Mouse (Mus musculus) splenic B cell, adult 2 months (primary cell): ENCODE measurements around the gene Actc1.

Experiments
- DNase-seq: peaks from one replicate; pipeline ENCODE4 v3.0.0-alpha.2; 2011; ENCODE audit warnings: low read depth, low spot score
- H3K27me3 ChIP-seq: 2 replicates; pipeline ENCODE4 v1.6.1; 2012; ENCODE audit warnings: mild to moderate bottlenecking, low read length, moderate library complexity, mixed read lengths; ENCODE audit not compliant: control insufficient read depth, poor library complexity, insufficient read depth, severe bottlenecking
- H3K36me3 ChIP-seq: 2 replicates; pipeline ENCODE4 v1.6.1; 2012; ENCODE audit warnings: mild to moderate bottlenecking, low read length, moderate library complexity, mixed read lengths; ENCODE audit not compliant: control insufficient read depth, poor library complexity, insufficient read depth, severe bottlenecking

Gene Actc1

GRCm38 (mm10) chr2:114060071-114060591 lies 6.8 kb upstream of the Actc1 start:
- Histone ChIP-seq H3K36me3 (no peaks in the 10 kb centered on the region), H3K27me3 (no peaks in the 10 kb centered on the region)
- no peak for DNase-seq

GRCm38 (mm10) chr2:114059608-114060007 lies 6.3 kb upstream of the Actc1 start:
- no peaks in the 10 kb centered on the region for H3K27me3 ChIP-seq
- no peaks in the 10 kb centered on the region for H3K36me3 ChIP-seq
- no peak for DNase-seq

DNA sequence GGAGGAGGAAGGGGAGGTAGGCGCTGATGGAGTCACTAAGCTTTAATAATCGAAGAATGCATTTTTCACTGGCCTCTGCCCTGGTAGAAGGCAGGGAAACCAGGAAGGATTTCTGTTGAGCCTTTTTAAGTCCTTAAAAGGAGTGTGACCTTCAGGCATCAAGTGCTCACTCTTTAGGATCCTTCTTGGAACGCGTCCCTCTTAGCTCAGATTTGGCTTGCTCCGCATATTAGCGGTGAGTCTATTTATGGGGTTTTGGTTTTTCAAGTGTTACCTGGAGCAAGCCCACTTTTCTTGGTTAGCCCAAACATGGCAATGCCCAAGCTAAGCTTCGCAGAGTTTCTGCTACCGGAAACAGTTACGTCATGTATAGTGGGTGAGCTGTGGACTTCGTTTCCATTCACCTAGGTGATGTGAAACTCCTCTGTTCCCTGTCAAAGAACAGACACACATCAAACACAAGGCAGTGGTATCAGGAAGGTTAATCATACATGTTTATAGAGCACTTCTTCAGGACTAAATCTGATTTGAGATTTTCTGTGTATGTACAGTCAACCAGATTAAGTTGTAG lies 5.0 kb upstream of the Actc1 start:
- H3K36me3 ChIP-seq: no peaks in the 10 kb centered on the region
- DNase-seq: no peak
- H3K27me3 ChIP-seq: no peaks in the 10 kb centered on the region

DNA sequence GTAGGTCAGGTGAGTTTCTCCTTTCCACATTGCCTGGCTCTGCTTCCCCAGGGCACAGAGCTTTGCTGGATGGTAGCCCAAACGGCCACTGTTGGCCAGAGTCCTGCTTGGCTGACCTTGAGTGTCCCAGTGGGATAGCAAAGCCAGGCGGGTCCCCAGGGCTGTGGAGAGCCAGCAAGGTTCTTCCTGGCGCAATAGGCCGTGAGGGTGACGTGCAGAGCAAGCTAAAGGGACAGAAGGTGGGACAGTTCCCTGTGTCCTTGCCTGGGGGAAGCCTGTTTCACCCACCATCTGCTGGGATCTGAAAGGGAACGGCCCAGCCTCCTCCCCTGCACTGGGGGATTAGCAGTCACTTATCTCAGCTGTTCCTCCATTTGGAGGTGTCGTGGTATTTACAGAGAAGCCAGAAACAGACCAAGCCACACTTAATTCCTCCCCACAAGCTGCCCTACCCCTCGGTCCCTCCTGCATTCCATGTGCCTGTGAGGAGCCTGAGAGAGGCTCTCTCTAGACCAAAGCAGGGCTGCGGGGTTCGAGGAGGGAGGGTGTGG lies 4.0 kb upstream of the Actc1 start:
- no peak for DNase-seq
- H3K36me3 ChIP-seq: no peaks in the 10 kb centered on the region
- no peaks in the 10 kb centered on the region for H3K27me3 ChIP-seq

DNA sequence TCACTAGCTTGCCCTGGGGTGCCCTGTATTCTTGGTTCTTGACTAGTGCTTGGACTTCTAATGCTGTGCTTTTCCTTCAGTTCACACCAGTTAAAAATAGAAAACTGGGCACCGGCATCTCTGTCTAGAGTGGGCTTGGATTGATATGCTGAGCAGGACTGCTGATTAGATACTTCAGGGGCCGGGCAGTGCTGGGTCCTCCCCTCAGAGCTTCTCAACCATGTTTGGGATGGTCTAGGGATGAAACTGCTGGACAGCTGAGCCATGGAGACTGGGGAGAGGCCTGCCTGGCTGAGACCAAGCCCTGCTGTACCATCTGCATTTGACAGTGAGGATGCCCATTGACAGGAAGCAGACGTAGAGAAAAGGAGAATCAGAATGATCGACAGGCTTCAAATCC lies 781 bp upstream of the Actc1 start:
- H3K36me3 ChIP-seq: no peaks in the 10 kb centered on the region
- DNase-seq: no peak
- H3K27me3 ChIP-seq: no peaks in the 10 kb centered on the region

GRCm38 (mm10) chr2:114051871-114052241 lies 1.5 kb downstream of the Actc1 start:
- Histone ChIP-seq H3K36me3 (no peaks in the 10 kb centered on the region), H3K27me3 (no peaks in the 10 kb centered on the region)
- no peak for DNase-seq

- Histone ChIP-seq H3K36me3 (no peaks in the 10 kb centered on the region), H3K27me3 (no peaks in the 10 kb centered on the region)
These were observed 2.1 kb downstream of the Actc1 start for GRCm38 (mm10) chr2:114051111-114051870.

GRCm38 (mm10) chr2:114050150-114050549 lies 3.2 kb downstream of the Actc1 start:
- no peaks in the 10 kb centered on the region for H3K36me3 ChIP-seq
- DNase-seq: no peak
- H3K27me3 ChIP-seq: no peaks in the 10 kb centered on the region

More at GRCm38 (mm10) chr2:114051111-114051870, 2.1 kb downstream of the Actc1 start:
- DNase-seq: no peak

DNA sequence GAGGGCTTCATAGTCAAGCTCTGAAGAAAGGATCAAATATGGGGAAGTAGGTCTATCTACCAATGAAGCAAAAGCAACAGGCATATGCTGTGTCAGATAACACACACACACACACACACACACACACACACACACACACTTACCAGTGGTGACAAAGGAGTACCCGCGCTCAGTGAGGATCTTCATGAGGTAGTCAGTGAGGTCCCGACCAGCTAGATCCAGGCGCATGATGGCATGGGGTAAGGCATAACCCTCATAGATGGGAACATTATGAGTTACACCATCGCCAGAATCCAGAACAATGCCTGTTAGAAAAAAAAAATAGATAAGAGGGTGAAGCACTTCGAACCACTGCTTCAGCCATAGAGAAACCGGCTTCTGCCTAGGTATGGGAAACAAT lies 4.0 kb downstream of the Actc1 start:
- H3K27me3 ChIP-seq: no peaks in the 10 kb centered on the region
- H3K36me3 ChIP-seq: no peaks in the 10 kb centered on the region
- no peak for DNase-seq

DNA sequence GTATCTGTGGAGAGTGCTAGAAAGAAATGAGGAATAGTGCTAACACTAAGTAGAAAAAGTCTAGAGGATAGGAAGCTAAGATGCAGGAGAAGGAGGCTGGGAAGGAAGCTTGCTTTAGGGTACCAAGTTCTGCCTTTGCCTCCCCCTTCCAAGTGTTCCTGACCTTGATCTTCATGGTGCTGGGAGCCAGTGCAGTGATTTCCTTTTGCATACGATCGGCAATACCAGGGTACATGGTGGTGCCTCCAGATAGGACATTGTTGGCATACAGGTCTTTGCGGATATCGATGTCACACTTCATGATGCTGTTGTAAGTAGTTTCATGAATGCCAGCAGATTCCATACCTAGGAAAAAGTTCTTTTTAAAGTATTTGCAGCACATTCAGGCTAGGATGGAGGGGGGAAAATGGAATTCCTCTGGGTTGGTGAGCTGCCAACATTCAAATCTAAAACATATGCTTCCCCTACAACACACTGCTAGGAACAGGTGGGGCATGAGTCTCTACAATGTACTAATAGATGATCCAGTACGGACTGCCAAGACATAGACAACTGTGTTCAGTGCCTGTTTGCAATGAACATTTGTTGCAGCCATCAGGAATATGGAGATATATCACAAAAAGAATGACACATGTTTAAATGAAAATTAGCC lies 5.3 kb downstream of the Actc1 start:
- no peaks in the 10 kb centered on the region for H3K27me3 ChIP-seq
- DNase-seq: no peak
- H3K36me3 ChIP-seq: no peaks in the 10 kb centered on the region

- no peak for DNase-seq
- H3K36me3 ChIP-seq: no peaks in the 10 kb centered on the region
- H3K27me3 ChIP-seq: no peaks in the 10 kb centered on the region
These were observed 7.1 kb downstream of the Actc1 start for GRCm38 (mm10) chr2:114046151-114046664.

GRCm38 (mm10) chr2:114037926-114038325 lies 15.4 kb downstream of the Actc1 start:
- H3K36me3 ChIP-seq: no peaks in the 10 kb centered on the region
- no peak for DNase-seq
- no peaks in the 10 kb centered on the region for H3K27me3 ChIP-seq

GRCm38 (mm10) chr2:114032259-114032658 lies 21.1 kb downstream of the Actc1 start:
- no peaks in the 10 kb centered on the region for H3K27me3 ChIP-seq
- no peaks in the 10 kb centered on the region for H3K36me3 ChIP-seq
- no peak for DNase-seq

- no peak for DNase-seq
- no peaks in the 10 kb centered on the region for H3K36me3 ChIP-seq
- H3K27me3 ChIP-seq: no peaks in the 10 kb centered on the region
These were observed 30.0 kb downstream of the Actc1 start for GRCm38 (mm10) chr2:114023383-114023782.

DNA sequence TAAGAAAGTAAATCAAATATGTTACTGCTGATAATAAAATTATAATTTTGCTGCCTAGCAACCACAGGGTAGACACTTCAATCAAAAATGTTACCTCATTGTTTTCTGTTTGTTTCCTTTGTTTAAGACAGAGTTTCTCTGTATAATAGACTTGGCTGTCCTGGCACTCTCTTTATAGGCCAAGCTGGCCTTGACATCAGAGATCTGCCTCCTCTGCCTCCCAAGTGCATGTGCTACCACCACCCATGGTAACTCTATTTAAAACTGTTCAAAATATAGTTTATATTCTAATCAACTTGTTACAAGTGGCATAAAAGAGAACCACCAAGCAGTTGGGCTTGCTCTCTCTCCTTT lies 33.2 kb downstream of the Actc1 start:
- Histone ChIP-seq H3K27me3 (no peaks in the 10 kb centered on the region), H3K36me3 (no peaks in the 10 kb centered on the region)
- DNase-seq: no peak
